Mouse (Mus musculus): Measurements from ENCODE around the gene Etl4. TPM values are rescaled to one million over a fixed set of nuclear protein-coding genes. Genes with fewer than 3 reads are reported as not detected.

The Etl4 gene
- total RNA-seq, 2 experiments from 2014 or later, result 138 to 142 TPM

DNA sequence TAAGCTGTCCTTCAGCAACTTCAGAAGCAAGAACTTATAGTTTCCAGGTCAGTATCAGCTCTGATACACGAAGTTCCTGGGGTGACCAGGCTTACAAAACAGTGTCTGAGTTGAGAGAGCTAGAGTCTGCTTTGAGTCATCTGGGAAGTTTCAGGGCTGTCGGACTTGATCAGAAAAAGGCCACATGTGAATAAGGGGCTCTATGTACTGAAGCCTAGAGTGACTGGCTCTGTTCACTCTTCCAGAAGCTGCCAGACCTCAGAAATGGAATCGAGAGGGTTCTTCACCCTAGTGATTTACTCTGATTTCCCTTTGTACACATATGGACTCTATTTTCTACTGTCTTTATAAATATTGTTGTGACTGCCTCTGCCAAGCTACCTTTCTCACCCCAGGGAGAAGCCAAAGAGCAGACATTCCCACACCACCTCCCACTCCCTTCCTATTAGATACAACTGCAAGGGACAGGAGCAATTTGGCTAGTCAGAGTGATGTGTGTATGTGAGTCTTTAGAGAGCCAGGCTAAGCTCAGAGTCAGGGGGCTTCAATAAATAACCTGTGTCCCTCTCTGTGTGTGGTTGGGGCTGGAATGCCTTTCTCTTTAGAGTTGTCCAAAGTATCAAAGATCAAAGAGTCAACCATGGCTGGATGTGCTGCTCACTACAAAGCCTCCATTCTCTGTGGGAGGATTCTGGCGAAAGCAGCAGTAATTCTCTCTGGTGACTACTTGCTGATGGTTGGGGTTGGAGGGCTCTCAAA lies 381.6 kb downstream of the Etl4 start:
- no peak overlapping the region for H3K4me3 ChIP-seq
- no peak for DNase-seq (ENCODE audit: extremely low spot score in 1 of 2, low spot score in 2 of 2)
- no peak for TF ChIP-seq CTCF (IDR thresholded peaks at IDR 0.05)
- intact Hi-C loops (cut with DNase I), result loop anchor here (5.0 kb wide), 4 partner anchors 44 to 739 kb away; partner anchors contain the start of gene 4921504E06Rik
- H3K27ac ChIP-seq, result no peak overlapping the region

DNA sequence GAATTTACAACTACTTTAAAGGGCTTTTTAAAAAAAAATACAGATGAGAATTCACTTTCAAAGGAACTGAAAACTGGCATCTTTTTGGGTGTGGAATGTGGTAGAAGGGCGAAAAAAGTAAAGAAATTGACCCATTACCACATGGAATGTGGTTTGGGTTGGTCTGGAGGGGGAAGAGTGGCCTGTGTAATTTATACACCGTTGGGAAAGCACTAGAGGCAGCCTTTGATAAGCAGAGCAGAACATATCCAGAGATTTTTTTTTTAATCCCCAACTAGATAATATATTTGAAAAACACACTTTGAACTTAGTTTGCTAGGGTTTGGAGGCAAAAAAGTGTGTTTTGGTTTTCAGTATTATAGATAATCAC lies 382.1 kb downstream of the Etl4 start:
- Histone ChIP-seq H3K27ac (no peak overlapping the region), H3K4me3 (no peak overlapping the region)
- TF ChIP-seq CTCF (IDR thresholded peaks at IDR 0.05), result no peak
- DNase-seq (ENCODE audit: extremely low spot score in 1 of 2, low spot score in 2 of 2), result no peak
- intact Hi-C loops (cut with DNase I), result loop anchor here (5.0 kb wide), 4 partner anchors 44 to 739 kb away; partner anchors contain the start of gene 4921504E06Rik

DNA sequence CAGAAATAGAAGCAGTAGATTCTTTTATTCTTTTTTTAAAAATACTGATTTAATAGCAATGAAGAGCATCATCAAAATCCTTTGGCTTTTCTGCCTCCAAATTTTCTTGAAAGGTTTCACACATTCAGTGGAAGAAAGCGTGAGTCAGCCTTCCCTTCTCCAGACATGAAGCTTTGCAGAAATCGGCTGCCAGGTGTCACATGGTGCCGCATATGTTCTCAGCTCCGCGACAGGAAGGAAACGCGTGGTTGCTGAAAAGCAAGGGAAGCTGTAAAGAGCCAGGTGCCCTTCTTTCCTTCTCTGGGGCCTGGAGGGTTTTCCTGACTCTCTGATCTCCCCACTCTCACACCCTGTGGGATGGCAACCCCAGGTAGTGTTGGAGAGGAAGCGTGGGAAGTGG lies 383.8 kb downstream of the Etl4 start:
- Histone ChIP-seq H3K27ac (peak overlapping the region; percentile 61), H3K4me3 (no peak overlapping the region)
- intact Hi-C loops (cut with DNase I), result loop anchor here (5.0 kb wide), 4 partner anchors 46 to 741 kb away; partner anchors contain the start of gene 4921504E06Rik
- no peak for TF ChIP-seq CTCF (IDR thresholded peaks at IDR 0.05)
- DNase-seq (ENCODE audit: extremely low spot score in 1 of 2, low spot score in 2 of 2), result peak; percentile 69 to 71

DNA sequence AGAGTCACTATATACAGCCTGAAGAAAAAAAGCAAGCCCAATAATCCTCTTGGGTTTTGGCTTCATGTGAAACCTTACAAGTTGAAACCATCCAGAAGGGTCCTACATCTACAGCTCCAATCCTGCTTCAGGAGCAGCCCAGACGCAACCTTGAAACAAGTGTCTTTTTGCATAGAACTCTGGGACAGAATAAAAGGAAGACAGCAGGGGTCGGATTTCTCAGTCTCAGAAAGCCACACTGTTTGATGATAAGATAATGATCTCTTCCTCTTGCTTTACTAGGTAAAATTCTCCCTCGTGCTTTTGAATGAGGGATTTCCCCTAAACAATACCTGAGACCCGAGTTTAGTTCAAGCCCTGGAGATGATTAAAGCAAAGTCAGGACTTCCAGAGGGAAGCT lies 385.0 kb downstream of the Etl4 start:
- Histone ChIP-seq H3K4me3 (no peak overlapping the region), H3K27ac (no peak overlapping the region)
- no peak for DNase-seq (ENCODE audit: extremely low spot score in 1 of 2, low spot score in 2 of 2)
- intact Hi-C loops (cut with DNase I), result loop anchor here (5.0 kb wide), 4 partner anchors 47 to 742 kb away; partner anchors contain the start of gene 4921504E06Rik
- TF ChIP-seq CTCF (IDR thresholded peaks at IDR 0.05), result no peak

DNA sequence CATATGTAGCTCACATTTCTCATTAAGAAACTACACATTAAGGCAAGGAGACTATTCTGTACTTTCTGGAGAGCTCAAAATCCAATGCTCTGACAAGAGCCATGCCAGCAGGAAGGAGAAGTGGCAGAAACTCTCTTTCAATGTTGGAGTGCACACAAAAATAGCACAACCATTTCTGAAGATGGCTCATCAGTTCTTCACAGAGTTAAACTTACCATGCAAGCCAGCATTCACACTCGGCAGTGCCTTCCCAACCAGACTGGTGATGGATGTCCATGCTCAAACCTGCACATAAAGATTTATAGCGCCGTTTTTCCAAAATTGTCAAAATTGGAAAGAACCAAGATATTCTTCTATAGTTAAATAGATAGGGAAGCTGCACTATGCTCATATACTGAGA lies 392.9 kb downstream of the Etl4 start:
- Histone ChIP-seq H3K4me3 (no peak overlapping the region), H3K27ac (no peak overlapping the region)
- no peak for TF ChIP-seq CTCF (IDR thresholded peaks at IDR 0.05)
- intact Hi-C loops (cut with DNase I), result no loop called here
- DNase-seq (ENCODE audit: extremely low spot score in 1 of 2, low spot score in 2 of 2), result no peak

DNA sequence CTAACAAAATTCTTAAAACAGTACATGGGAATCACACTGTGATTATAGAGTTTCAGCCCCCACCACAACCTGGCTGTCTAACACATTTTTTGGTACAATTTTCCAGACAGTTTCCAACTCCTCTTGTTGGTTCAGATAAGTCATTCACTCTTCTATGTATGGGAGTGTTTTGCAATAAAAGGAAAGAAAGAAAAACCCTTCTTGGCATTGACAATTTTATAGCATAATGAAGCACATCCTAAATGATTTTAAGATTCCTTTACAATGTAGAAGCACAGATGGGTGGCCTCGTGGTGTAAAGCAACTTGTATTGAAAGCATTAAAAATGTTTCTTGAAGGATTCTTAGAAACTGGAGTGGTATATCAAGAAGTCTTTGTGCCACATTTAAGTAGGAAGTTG lies 415.4 kb downstream of the Etl4 start:
- H3K4me3 ChIP-seq, result no peak overlapping the region
- no peak for DNase-seq (ENCODE audit: extremely low spot score in 1 of 2, low spot score in 2 of 2)
- no peak for TF ChIP-seq CTCF (IDR thresholded peaks at IDR 0.05)
- no peak overlapping the region for H3K27ac ChIP-seq
- intact Hi-C loops (cut with DNase I), result no loop called here

DNA sequence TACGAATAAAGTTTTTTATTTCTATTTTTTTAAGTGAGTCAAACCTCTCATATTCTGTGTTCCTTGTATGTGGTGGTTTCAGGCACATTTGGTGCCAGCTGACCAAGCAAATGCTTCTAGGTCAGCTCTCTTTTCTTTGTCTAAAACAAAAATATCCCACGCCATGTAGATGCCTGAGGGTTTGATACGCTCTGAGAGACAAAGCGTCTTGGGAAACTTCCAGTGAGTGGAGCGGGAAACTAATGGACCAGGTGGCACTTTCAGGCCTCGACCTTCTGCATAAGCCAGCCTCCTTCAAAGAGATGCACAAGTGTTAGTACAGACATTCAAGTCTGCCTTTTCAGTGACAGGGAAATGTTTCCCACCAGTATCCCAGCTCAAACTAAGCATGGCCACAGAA lies 426.6 kb downstream of the Etl4 start:
- TF ChIP-seq CTCF (IDR thresholded peaks at IDR 0.05), result no peak
- intact Hi-C loops (cut with DNase I), result no loop called here
- Histone ChIP-seq H3K27ac (no peak overlapping the region), H3K4me3 (no peak overlapping the region)
- DNase-seq (ENCODE audit: extremely low spot score in 1 of 2, low spot score in 2 of 2), result no peak

DNA sequence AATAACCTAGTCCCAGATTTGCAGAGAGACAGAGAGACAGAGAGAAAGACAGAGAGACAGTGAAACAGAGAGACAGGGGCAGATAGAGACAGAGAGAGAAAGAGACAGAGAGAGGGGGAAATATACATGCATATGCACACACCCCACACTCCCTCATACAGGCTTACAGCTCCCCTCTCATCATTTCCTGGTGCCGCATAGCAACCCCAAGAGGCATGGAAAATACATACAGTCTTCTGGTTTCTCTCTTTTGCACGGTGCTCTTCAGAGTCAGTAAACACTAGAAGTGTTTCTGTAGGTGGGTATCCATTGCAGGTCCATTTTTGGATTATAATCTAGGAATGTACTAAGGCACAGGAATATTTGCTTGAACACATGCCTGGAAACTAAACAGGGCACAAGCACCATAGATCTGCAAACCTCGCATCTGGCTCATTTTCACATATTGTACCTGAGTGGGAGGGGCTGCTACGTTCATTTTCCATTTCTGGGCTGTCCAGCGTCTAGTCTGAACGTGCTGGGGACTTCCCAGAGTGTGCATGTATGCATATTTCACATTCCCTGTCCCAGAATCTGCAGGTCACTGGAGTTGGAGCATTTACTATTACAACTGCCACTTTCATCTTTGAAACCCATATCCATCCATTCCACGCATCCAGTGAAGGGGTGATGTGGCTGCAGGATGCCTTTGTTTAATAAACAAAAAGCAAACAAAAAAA lies 429.6 kb downstream of the Etl4 start:
- no peak for DNase-seq (ENCODE audit: extremely low spot score in 1 of 2, low spot score in 2 of 2)
- intact Hi-C loops (cut with DNase I), result no loop called here
- Histone ChIP-seq H3K27ac (peak overlapping the region; percentile 15), H3K4me3 (peak overlapping the region; percentile 32)
- no peak for TF ChIP-seq CTCF (IDR thresholded peaks at IDR 0.05)

DNA sequence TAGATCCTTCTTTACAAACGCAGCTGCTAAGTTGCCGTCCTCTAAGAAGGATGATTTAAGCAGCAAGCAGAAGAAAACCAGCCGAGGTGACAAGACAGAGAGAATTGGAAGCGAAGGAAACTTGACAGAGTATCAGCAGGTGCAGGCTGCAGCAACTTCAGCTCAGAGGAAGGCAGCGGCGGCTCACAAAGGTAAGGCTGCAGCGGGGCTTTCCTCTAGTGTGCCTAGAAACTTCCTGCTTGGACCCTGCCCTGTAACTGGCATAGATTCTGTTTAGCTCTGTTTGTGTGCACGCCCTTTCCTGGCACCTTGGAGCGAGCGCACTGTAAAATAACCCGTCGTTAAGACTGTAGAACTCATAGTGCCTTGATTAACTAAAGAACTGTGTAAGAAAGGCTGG lies 430.3 kb downstream of the Etl4 start:
- no peak for DNase-seq (ENCODE audit: extremely low spot score in 1 of 2, low spot score in 2 of 2)
- intact Hi-C loops (cut with DNase I), result no loop called here
- H3K4me3 ChIP-seq, result peak overlapping the region; percentile 32
- H3K27ac ChIP-seq, result peak overlapping the region; percentile 2; the same call in 1 of the 2 replicates
- no peak for TF ChIP-seq CTCF (IDR thresholded peaks at IDR 0.05)

DNA sequence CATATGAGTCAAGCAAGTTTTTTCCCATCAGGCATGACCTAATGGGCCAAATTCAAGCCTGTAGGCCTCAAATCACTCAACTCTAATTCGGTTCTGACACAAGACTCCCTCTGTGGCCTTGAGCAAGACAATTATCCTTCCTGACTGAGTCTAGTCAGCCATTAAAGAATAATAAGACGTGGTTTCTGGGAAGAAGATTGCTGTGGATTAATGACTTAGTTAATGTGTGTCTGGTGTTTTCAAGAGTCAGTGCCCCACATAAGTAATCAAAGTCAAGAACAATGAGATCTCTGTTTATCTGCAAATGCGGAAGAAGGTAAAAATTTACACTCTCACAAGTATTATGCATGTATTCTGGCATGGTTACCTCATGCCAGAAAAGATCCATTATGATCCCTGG lies 437.3 kb downstream of the Etl4 start:
- Histone ChIP-seq H3K4me3 (no peak overlapping the region), H3K27ac (no peak overlapping the region)
- no peak for DNase-seq (ENCODE audit: extremely low spot score in 1 of 2, low spot score in 2 of 2)
- no peak for TF ChIP-seq CTCF (IDR thresholded peaks at IDR 0.05)
- intact Hi-C loops (cut with DNase I), result no loop called here

DNA sequence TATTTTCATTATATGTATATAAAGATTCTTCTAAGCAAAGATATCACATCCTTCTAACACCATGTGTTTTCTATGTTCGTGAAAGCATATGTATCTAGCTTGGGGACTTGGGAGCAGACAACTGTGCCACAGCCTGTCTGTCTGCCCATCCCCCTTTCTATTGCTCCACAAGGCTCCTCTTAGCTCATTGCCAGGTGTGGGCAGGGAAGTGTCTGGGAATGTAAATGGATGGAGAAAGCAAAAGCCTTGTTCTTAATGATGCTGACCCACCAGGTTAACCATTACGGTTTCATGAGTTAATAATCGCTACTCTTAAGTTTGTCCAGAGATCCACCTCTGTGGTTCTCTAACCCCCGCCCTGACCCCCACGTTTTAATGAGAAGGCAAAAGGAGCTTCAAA lies 439.7 kb downstream of the Etl4 start:
- DNase-seq (ENCODE audit: extremely low spot score in 1 of 2, low spot score in 2 of 2), result no peak
- intact Hi-C loops (cut with DNase I), result no loop called here
- no peak for TF ChIP-seq CTCF (IDR thresholded peaks at IDR 0.05)
- no peak overlapping the region for H3K4me3 ChIP-seq
- H3K27ac ChIP-seq, result no peak overlapping the region

DNA sequence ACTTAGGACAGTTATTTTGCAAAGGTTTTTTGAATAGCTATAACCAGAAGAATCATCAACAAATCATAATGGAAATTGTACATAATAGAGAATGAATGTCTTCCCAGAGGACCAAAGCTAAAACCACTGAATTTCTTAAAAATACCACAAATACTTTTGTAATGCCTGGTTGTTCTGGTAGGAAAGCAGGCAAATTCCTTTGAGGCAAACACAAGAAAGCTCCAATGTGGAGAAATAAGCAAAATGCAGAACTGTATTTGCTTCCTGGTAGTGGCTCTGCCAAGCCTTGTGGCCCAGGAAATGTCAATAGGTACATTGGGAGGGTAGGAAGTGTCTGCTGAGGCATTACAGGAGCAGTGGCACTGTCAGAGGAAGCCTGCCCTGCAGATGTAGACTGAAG lies 443.2 kb downstream of the Etl4 start:
- Histone ChIP-seq H3K27ac (no peak overlapping the region), H3K4me3 (no peak overlapping the region)
- intact Hi-C loops (cut with DNase I), result no loop called here
- no peak for DNase-seq (ENCODE audit: extremely low spot score in 1 of 2, low spot score in 2 of 2)
- no peak for TF ChIP-seq CTCF (IDR thresholded peaks at IDR 0.05)

Data from left cerebral cortex, adult 2 months (tissue).